Mouse (Mus musculus) lung, adult 2 months (tissue): Measurements from ENCODE around the gene Mstn.

ENCODE experiments used
- CTCF ChIP-seq: fragments of 200-500 bp; IDR thresholded peaks from 2 replicates; pipeline ENCODE4 v1.5.1; 2011; ENCODE audit warnings: mild to moderate bottlenecking, low read length, control low read depth; ENCODE audit not compliant: insufficient read depth
- POLR2A ChIP-seq: fragments of 200-500 bp; IDR thresholded peaks from 2 replicates; pipeline ENCODE4 v1.6.1; 2011; ENCODE audit warnings: low read depth, mild to moderate bottlenecking, control low read depth, low read length, borderline replicate concordance; ENCODE audit errors: extremely low read depth

DNA sequence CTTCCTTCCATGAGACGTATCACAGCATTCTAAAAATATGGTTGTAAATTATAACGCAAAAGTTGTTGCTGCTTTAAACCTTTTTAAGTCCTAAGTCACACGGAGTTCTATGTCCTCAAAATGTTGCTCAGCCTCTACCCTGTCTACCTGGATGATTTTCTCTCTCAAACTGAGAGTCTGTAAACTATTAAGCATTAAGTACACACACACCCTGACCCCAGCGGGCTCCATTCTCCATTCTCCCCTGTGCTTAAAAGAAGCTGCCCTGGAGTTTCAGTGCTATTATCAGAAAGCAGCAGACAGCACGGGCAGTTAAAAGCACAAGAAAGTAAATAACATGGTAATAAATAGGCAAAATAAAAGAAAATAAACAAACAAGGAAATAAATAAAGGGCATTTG lies 2.3 kb upstream of the Mstn start:
- TF ChIP-seq CTCF (no peak), POLR2A (no peak)
